Mouse (Mus musculus): ENCODE measurements around the gene Vmn2r121. TPM values are rescaled to one million over a fixed set of nuclear protein-coding genes. Genes with fewer than 3 reads are reported as not detected.

Gene Vmn2r121
- not detected in 2 replicates for total RNA-seq (2015)
- not detected in 2 replicates for total RNA-seq (2017)

- ATAC-seq (ENCODE audit: poor library complexity, severe bottlenecking): no peak
Measured at GRCm38 (mm10) chrX:124135852-124136251, at the start of gene Vmn2r121. TSS of gene Vmn2r121 (minus strand) at chrX:124135952.
